Mouse (Mus musculus): ENCODE results near the gene Krtdap. TPM values are rescaled to one million over a fixed set of nuclear protein-coding genes. Genes with fewer than 3 reads are reported as not detected.
"Not testable (repeated sequence)": the region's sequence is repeated elsewhere in the genome, so short reads cannot be mapped to it uniquely, and the experiment has no call there.

Gene Krtdap
- polyA plus RNA-seq, 1 experiment from 2014 or later: 3,770 TPM

DNA sequence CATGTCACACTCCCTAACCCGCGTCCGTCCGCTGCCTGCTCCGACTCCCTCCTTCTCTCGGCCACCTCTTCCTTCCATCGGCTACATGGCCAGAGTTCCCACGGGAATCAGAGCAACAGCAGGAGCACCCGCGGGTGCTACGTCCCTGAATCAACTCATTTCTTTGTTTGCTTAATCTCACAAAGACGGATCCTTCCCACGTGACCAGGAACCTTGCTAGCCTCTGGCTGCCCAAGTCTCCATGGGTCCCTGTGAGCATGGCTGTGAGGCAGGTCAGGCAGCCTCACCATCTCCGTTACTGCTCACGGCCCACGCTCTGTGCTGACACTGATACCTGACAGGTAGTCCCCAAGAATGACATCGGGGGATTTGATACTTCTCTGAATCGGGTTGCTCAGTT lies 36.0 kb downstream of the Krtdap start, which contains the start of gene Ffar2:
Gene Ffar2 (minus strand): TSS at position 101 of the 400 bp plus-strand sequence.
- no peaks in the 10 kb centered on the region for H3K27me3 ChIP-seq
- H3K27ac ChIP-seq: no peak within 1 kb of the TSS
- no peak within 1 kb of the TSS for H3K9ac ChIP-seq
- no peak within 1 kb of the TSS for H3K4me2 ChIP-seq
- no peaks in the 10 kb centered on the region for H3K36me3 ChIP-seq
- no peaks in the 10 kb centered on the region for H3K9me3 ChIP-seq
- 90% methylated on average over 18 of the region's 18 CpGs for WGBS
- H3K4me3 ChIP-seq: no peak within 1 kb of the TSS
- ATAC-seq (ENCODE audit: insufficient number of reproducible peaks, low FRiP score, low TSS enrichment, low read depth): no peak
- 0 out of 2 replicates have a peak, but pooled peaks cover 4% of the 10 kb centered on the region for H3K4me1 ChIP-seq

DNA sequence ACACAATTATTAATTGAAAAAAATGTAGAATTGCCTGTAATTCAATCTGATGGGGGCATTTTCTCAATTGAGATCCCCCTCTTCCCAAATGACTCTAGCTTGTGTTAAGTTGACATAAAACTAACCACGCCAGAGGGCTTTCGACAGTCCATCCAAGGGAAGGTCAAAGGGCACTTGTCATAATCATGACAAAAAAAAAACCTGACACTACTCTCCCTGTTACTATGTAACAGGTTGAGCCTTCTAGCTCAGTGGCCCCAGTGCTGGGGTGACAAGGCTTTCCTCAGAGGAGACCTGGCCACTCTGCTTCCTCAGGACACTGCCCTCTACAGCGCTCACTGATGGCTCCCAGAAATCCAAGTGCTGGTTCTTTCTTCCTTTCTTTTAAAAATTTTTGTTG lies 36.6 kb downstream of the Krtdap start:
- Histone ChIP-seq H3K27ac (no peak overlapping the region), H3K9ac (no peak overlapping the region), H3K4me1 (0 out of 2 replicates have a peak, but pooled peaks cover 4% of the 10 kb centered on the region), H3K27me3 (no peaks in the 10 kb centered on the region), H3K4me2 (no peak overlapping the region), H3K36me3 (no peaks in the 10 kb centered on the region), H3K4me3 (no peak overlapping the region), H3K9me3 (no peaks in the 10 kb centered on the region)
- WGBS: 88% methylated on average over 3 of the region's 3 CpGs
- ATAC-seq (ENCODE audit: insufficient number of reproducible peaks, low FRiP score, low TSS enrichment, low read depth): no peak

DNA sequence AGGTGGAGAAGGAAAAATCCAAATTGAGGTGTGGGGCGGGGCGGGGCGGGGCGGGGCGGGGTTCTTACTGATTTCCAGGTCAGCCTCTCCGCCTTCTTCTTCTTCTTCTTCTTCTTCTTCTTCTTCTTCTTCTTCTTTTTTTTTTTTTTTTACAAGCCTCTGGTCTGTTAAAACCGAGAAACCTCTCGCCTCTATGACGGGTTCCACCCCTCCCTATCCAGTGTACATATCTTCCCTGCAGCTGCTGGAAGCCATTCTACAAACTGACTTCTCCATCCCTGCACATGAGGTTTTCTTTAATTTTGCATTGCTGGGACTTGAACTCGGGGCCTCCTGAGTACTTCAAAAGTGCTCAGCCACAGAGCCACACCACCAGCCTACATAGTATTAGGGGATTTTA lies 39.0 kb downstream of the Krtdap start:
- H3K27ac ChIP-seq: no peak overlapping the region
- H3K27me3 ChIP-seq: no peaks in the 10 kb centered on the region
- H3K4me1 ChIP-seq: no peaks in the 10 kb centered on the region
- H3K4me2 ChIP-seq: no peak overlapping the region
- no peaks in the 10 kb centered on the region for H3K9me3 ChIP-seq
- no peak for ATAC-seq (ENCODE audit: insufficient number of reproducible peaks, low FRiP score, low TSS enrichment, low read depth)
- 83% methylated on average over 10 of the region's 10 CpGs for WGBS
- H3K36me3 ChIP-seq: no peaks in the 10 kb centered on the region
- H3K9ac ChIP-seq: no peak overlapping the region
- no peak overlapping the region for H3K4me3 ChIP-seq

DNA sequence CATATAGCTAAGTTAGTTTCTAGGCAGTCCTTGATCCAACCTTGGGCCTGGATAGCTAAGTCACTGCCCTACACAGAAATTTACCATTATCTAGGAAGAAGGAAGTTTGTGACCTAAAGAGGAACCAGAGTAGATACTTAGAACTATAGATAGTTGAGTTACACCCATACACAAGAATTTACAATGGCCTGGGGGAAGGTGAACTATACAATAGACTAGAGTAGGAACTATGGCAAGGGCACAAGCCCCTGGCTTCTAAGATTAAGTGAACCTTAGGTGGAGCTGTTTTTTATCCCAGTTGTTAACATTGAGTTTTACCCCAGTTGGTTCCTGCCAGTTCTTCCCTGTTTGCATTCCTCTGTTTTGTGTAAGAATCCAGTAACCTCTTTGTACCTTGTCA lies 41.2 kb downstream of the Krtdap start:
- not testable (repeated sequence) for H3K4me3 ChIP-seq; H3K36me3 ChIP-seq; H3K27ac ChIP-seq; H3K4me1 ChIP-seq; ATAC-seq (ENCODE audit: insufficient number of reproducible peaks, low FRiP score, low TSS enrichment, low read depth); H3K27me3 ChIP-seq; H3K9ac ChIP-seq; H3K9me3 ChIP-seq; H3K4me2 ChIP-seq

DNA sequence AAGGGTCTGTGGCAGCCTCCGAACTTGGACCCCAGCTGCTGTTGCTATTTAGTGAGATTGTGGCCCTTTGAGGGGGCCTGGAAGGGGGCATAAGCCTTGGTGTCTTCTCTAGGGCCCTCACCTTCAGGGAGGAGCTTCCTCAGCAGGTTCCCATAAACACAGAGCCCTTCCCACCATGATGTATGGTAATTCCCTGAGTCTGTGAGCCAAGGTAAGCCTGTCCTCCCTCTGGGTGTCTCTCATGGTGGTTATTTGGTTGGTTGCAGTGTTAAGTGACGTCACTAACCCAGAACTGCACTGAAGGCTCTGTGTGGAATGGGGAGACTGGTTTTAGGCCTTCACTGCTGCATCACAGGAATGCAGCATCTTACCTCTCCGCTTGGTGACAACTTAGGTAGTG lies 41.7 kb downstream of the Krtdap start:
- H3K4me1 ChIP-seq: no peaks in the 10 kb centered on the region
- H3K36me3 ChIP-seq: no peaks in the 10 kb centered on the region
- no peak overlapping the region for H3K9ac ChIP-seq
- H3K9me3 ChIP-seq: no peaks in the 10 kb centered on the region
- no peak overlapping the region for H3K4me3 ChIP-seq
- no peaks in the 10 kb centered on the region for H3K27me3 ChIP-seq
- ATAC-seq (ENCODE audit: insufficient number of reproducible peaks, low FRiP score, low TSS enrichment, low read depth): no peak
- WGBS: 65% methylated on average over 3 of the region's 3 CpGs
- no peak overlapping the region for H3K27ac ChIP-seq
- no peak overlapping the region for H3K4me2 ChIP-seq

DNA sequence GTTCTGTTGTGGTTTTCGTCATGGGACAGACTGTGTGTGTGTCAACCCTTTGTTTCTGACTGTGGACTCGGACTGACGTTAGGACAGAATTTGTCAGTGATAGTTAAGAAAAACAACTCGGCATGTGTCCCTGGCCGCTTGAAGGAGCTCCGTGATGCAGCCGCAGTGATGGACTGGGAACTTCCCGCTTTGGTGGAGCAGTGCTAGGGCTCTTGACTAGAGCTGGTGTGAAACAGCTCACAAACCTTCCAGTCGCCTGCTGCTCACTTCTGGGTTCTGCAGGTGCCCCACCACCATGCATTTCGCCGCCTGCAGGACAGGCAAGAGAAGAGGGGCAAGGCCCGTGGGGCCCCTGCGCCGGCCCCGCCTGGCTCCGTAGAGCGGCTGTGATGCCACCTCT lies 44.6 kb downstream of the Krtdap start:
- Histone ChIP-seq H3K4me3 (no peak overlapping the region), H3K9me3 (no peaks in the 10 kb centered on the region), H3K4me2 (no peak overlapping the region), H3K4me1 (no peaks in the 10 kb centered on the region), H3K27ac (no peak overlapping the region), H3K36me3 (no peaks in the 10 kb centered on the region), H3K9ac (no peak overlapping the region), H3K27me3 (no peaks in the 10 kb centered on the region)
- no peak for ATAC-seq (ENCODE audit: insufficient number of reproducible peaks, low FRiP score, low TSS enrichment, low read depth)
- 77% methylated on average over 17 of the region's 17 CpGs for WGBS

DNA sequence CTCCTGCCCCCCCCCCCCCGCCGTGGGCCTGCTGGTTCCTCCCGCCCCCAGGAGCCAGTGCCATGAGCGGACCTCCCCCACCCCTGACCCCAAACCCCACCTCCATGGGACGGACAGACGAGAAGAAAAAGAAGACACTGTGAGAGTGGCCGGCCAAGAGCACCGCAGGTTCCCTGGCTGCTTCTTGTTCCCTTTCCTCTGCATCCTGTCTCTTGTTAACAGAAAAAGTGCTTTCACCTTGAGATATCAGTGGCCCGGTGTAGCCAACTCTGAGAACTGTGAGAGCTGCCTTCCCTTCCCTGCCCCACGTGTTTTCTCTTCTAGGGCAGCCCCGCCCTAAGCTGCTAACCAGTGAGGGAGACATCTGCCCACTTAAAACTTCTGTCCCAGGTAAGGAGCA lies 45.0 kb downstream of the Krtdap start:
- not testable (repeated sequence) for H3K27ac ChIP-seq; H3K27me3 ChIP-seq; H3K36me3 ChIP-seq; ATAC-seq (ENCODE audit: insufficient number of reproducible peaks, low FRiP score, low TSS enrichment, low read depth); H3K9me3 ChIP-seq; H3K4me1 ChIP-seq; H3K9ac ChIP-seq; H3K4me3 ChIP-seq; H3K4me2 ChIP-seq
- 53% methylated on average over 7 of the region's 11 CpGs for WGBS

DNA sequence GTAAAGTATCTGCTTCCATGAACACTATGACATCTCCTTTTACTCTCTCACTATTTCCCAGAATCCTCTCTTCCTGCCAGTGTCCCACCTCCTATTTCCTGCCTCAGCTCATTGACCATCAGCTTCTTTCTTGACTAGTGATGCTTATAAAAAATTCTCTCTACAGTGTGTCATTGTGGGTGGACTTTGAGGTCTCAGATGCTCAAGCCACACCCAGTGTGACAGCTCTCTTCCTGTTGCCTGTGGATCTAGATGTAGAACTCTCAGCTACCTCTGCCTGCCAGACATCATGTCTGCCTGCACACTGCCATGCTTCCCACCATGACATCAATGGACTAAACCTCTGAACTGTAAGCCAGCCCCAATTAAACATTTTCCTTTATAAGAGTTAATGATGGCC lies 49.6 kb downstream of the Krtdap start:
- no peak for ATAC-seq (ENCODE audit: insufficient number of reproducible peaks, low FRiP score, low TSS enrichment, low read depth)
- Histone ChIP-seq H3K4me2 (no peak overlapping the region), H3K9me3 (no peaks in the 10 kb centered on the region), H3K4me1 (no peaks in the 10 kb centered on the region), H3K36me3 (no peaks in the 10 kb centered on the region), H3K27ac (no peak overlapping the region), H3K9ac (no peak overlapping the region), H3K4me3 (no peak overlapping the region), H3K27me3 (no peaks in the 10 kb centered on the region)

DNA sequence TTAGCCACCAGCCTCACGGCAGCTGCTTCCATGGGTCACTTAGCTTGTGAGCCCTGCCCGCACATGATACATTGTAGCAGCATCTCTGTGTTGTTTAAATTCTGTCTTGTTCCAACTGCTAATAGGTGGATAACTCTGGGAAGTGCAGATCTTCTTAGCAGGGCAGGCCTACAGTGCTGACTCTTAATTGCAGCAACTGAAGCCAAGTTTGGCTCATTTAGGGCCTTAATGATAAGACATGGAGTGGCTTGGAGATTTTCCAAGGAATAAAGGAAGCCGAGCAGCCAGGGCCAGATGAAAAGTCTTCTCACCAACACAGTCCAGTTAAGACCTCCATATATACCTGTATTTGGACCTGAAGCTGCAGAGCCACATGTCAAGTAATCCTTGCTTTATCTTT lies 52.6 kb downstream of the Krtdap start:
- no peaks in the 10 kb centered on the region for H3K27me3 ChIP-seq

More for the DNA sequence above, 52.6 kb downstream of the Krtdap start:
- Histone ChIP-seq H3K27ac (no peak overlapping the region), H3K9ac (no peak overlapping the region), H3K9me3 (no peaks in the 10 kb centered on the region), H3K36me3 (no peaks in the 10 kb centered on the region), H3K4me1 (no peaks in the 10 kb centered on the region), H3K4me2 (no peak overlapping the region), H3K4me3 (no peak overlapping the region)
- no peak for ATAC-seq (ENCODE audit: insufficient number of reproducible peaks, low FRiP score, low TSS enrichment, low read depth)
- WGBS: 75% methylated on average over 3 of the region's 3 CpGs

Other genes starting within 250 kb of the Krtdap start
- gene Hspb6, start 235.7 kb upstream of the Krtdap start, polyA plus RNA-seq (2015; fragmentation: Nextera tagmentation; extraction: Ambion mirVana): 17.6 and 29.4 TPM in 2 replicates
- 11.3 and 12.1 TPM in 2 replicates for gene Proser3, start 235.6 kb upstream of the Krtdap start, polyA plus RNA-seq (2015; fragmentation: Nextera tagmentation; extraction: Ambion mirVana)
- gene Lin37, start 228.1 kb upstream of the Krtdap start, polyA plus RNA-seq (2015; fragmentation: Nextera tagmentation; extraction: Ambion mirVana): 37.9 and 49.4 TPM in 2 replicates
- gene U2af1l4, start 224.6 kb upstream of the Krtdap start, polyA plus RNA-seq (2015; fragmentation: Nextera tagmentation; extraction: Ambion mirVana): 83.0 and 85.3 TPM in 2 replicates
- 12.2 and 12.4 TPM in 2 replicates for gene Gm49396, start 224.6 kb upstream of the Krtdap start, polyA plus RNA-seq (2015; fragmentation: Nextera tagmentation; extraction: Ambion mirVana)
- 126 and 146 TPM in 2 replicates for gene Psenen, start 224.3 kb upstream of the Krtdap start, polyA plus RNA-seq (2015; fragmentation: Nextera tagmentation; extraction: Ambion mirVana)
- gene Igflr1, start 222.5 kb upstream of the Krtdap start, polyA plus RNA-seq (2015; fragmentation: Nextera tagmentation; extraction: Ambion mirVana): 3.0 and 3.5 TPM in 2 replicates
- gene Kmt2b, start 199.2 kb upstream of the Krtdap start, polyA plus RNA-seq (2015; fragmentation: Nextera tagmentation; extraction: Ambion mirVana): 7.3 and 8.1 TPM in 2 replicates
- 3.0 and 4.2 TPM in 2 replicates for gene Zbtb32, start 189.0 kb upstream of the Krtdap start, polyA plus RNA-seq (2015; fragmentation: Nextera tagmentation; extraction: Ambion mirVana)
- gene Upk1a, start 175.0 kb upstream of the Krtdap start, polyA plus RNA-seq (2015; fragmentation: Nextera tagmentation; extraction: Ambion mirVana): 0.45 and 0.58 TPM in 2 replicates
- gene Cox6b1, start 161.7 kb upstream of the Krtdap start, polyA plus RNA-seq (2015; fragmentation: Nextera tagmentation; extraction: Ambion mirVana): 739 and 763 TPM in 2 replicates
- not detected in 2 replicates for gene Etv2, start 152.0 kb upstream of the Krtdap start, polyA plus RNA-seq (2015; fragmentation: Nextera tagmentation; extraction: Ambion mirVana)
- gene Rbm42, start 137.6 kb upstream of the Krtdap start, polyA plus RNA-seq (2015; fragmentation: Nextera tagmentation; extraction: Ambion mirVana): 104 and 114 TPM in 2 replicates
- 33.6 and 34.4 TPM in 2 replicates for gene Haus5, start 122.9 kb upstream of the Krtdap start, polyA plus RNA-seq (2015; fragmentation: Nextera tagmentation; extraction: Ambion mirVana)
- gene Pmis2, start 116.3 kb upstream of the Krtdap start, polyA plus RNA-seq (2015; fragmentation: Nextera tagmentation; extraction: Ambion mirVana): not detected in 2 replicates
- 1.1 and 1.4 TPM in 2 replicates for gene 2200002J24Rik, start 89.0 kb upstream of the Krtdap start, polyA plus RNA-seq (2015; fragmentation: Nextera tagmentation; extraction: Ambion mirVana)
- 0.19 and 0.99 TPM in 2 replicates for gene Atp4a, start 75.7 kb upstream of the Krtdap start, polyA plus RNA-seq (2015; fragmentation: Nextera tagmentation; extraction: Ambion mirVana)
- gene Tmem147, start 58.4 kb upstream of the Krtdap start, polyA plus RNA-seq (2015; fragmentation: Nextera tagmentation; extraction: Ambion mirVana): 197 and 199 TPM in 2 replicates
- gene Gapdhs, start 44.2 kb upstream of the Krtdap start, polyA plus RNA-seq (2015; fragmentation: Nextera tagmentation; extraction: Ambion mirVana): 0.52 and 0.66 TPM in 2 replicates
- gene Sbsn, start 36.4 kb upstream of the Krtdap start, polyA plus RNA-seq (2015; fragmentation: Nextera tagmentation; extraction: Ambion mirVana): 293 and 299 TPM in 2 replicates
- 913 and 939 TPM in 2 replicates for gene Dmkn, start 24.1 kb upstream of the Krtdap start, polyA plus RNA-seq (2015; fragmentation: Nextera tagmentation; extraction: Ambion mirVana)
- 0.27 TPM in 1 of 2 replicates, not detected in the other for gene Ffar2, start 35.9 kb downstream of the Krtdap start, polyA plus RNA-seq (2015; fragmentation: Nextera tagmentation; extraction: Ambion mirVana)
- gene Ffar3, start 68.3 kb downstream of the Krtdap start, polyA plus RNA-seq (2015; fragmentation: Nextera tagmentation; extraction: Ambion mirVana): not detected in 2 replicates
- not detected in 2 replicates for gene Ffar1, start 73.7 kb downstream of the Krtdap start, polyA plus RNA-seq (2015; fragmentation: Nextera tagmentation; extraction: Ambion mirVana)
- gene Cd22, start 92.4 kb downstream of the Krtdap start, polyA plus RNA-seq (2015; fragmentation: Nextera tagmentation; extraction: Ambion mirVana): 0.04 and 0.11 TPM in 2 replicates
- 1.3 and 1.4 TPM in 2 replicates for gene Mag, start 127.0 kb downstream of the Krtdap start, polyA plus RNA-seq (2015; fragmentation: Nextera tagmentation; extraction: Ambion mirVana)
- gene Hamp2, start 136.8 kb downstream of the Krtdap start, polyA plus RNA-seq (2015; fragmentation: Nextera tagmentation; extraction: Ambion mirVana): not detected in 2 replicates
- not detected in 2 replicates for gene Hamp, start 156.1 kb downstream of the Krtdap start, polyA plus RNA-seq (2015; fragmentation: Nextera tagmentation; extraction: Ambion mirVana)
- gene Usf2, start 168.9 kb downstream of the Krtdap start, polyA plus RNA-seq (2015; fragmentation: Nextera tagmentation; extraction: Ambion mirVana): 22.3 and 23.4 TPM in 2 replicates
- gene Lsr, start 185.6 kb downstream of the Krtdap start, polyA plus RNA-seq (2015; fragmentation: Nextera tagmentation; extraction: Ambion mirVana): 37.1 and 39.5 TPM in 2 replicates
- gene Fam187b, start 185.9 kb downstream of the Krtdap start, polyA plus RNA-seq (2015; fragmentation: Nextera tagmentation; extraction: Ambion mirVana): 2.4 and 2.7 TPM in 2 replicates

Data from limb, embryonic 15.5 days (tissue).